Mouse (Mus musculus): ENCODE data around the gene Abca9.

DNA sequence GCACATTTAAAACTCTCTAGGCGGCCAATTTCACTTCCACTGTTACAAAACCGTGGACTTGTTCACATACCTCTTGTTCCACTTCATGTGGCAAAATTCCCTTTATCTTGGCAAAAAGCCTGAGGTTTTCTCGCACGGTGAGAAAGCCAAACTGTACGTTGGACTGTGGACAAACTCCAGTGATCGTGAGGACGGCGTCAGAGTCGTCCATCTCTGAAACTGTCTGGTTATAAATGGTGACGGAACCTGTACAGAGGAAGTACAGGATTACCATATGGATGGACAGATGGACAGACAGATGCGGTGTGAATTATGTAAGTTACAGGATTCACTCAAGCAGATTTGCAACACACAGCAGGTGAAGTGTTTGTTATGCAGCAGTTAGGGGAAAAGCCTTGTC is 22.6 kb downstream of the Abca9 start:
- TF ChIP-seq JUND (IDR thresholded peaks at IDR 0.05; ENCODE audit: low read depth, low read length) (no peak), POLR2A (IDR thresholded peaks at IDR 0.05; ENCODE audit: control insufficient read depth in 1 of 2, insufficient read depth in 1 of 2, low read depth in 1 of 2, low read length in 2 of 2, poor library complexity in 1 of 2) (no peak), CHD2 (IDR thresholded peaks at IDR 0.05; ENCODE audit: low read length) (no peak)
